Mouse (Mus musculus) gastrocnemius, postnatal 10 days (tissue): Measurements from ENCODE around the gene Nbeal1. TPM values are rescaled to one million over a fixed set of nuclear protein-coding genes. Genes with fewer than 3 reads are reported as not detected.

Source experiments
- DNase-seq: peaks from one replicate; pipeline ENCODE4 v3.0.0; 2021; ENCODE audit warnings: mixed read lengths
- total RNA-seq, 2 experiments: library from RNA; stranded (reverse); gene quantifications; 2 replicates each; pipeline ENCODE4 v1.2.3; 2021

The Nbeal1 gene
- total RNA-seq, 2 experiments from 2014 or later: 22.4 to 32.3 TPM

DNA sequence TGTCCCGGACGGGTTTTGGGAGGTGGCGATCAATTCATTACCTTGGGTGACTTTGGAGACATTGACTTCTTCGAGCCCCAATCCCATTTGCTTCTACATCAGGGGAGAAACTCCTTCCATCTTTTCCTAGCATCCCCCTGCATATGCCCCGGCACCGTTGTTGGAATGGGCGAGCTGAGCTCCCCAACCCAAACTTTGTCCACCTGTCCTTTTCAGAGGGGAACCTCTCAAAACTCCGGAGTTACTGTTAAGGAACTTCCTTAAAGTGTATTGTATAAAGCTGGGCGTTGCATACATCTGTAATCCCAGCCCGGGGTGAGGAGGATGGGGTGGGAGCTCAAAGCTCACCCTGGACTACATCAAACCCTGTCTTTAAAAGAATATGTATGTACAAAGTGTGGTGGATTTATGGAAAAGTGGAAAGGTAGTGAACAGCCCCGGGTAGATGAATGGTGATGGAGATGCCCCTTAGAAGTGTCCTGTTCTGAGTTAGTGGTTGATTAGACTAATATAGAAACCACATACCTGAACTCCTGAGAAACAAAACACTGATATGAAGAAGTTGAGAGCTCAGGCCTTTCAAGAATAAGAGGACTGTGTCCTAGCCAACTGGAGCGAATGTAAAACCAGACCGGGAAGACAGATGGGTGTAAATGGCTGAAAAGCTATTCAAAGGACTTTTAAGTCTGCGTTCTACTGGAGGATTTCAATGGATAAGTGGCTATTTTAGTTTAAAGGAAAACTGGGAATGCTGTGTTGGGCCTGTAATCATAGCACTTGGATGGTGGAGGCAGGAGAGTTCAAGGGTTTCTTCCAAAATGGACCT is 163.4 kb downstream of the Nbeal1 start:
- DNase-seq: no peak

- no peak for DNase-seq
Observed at GRCm38 (mm10) chr1:60344670-60345069, 164.3 kb downstream of the Nbeal1 start.

GRCm38 (mm10) chr1:60345712-60346111 is 165.3 kb downstream of the Nbeal1 start:
- no peak for DNase-seq

DNA sequence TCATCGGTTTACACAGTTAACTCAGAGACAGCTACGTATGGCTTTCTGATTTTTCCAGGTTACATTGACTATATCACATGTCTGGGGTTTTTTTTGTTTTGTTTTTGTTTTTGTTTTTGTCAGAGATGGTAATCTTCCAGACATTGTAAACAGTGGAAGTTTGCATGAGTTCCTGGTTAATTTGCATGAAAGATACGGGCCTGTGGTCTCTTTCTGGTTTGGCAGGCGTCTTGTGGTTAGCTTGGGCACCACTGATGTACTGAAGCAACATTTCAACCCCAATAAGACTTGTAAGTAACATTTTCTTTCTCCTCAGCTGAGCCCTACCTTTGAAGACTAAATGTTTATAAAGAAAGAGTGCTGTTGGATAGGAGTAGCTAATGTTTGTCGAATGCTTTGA is 172.4 kb downstream of the Nbeal1 start:
- DNase-seq: no peak

DNA sequence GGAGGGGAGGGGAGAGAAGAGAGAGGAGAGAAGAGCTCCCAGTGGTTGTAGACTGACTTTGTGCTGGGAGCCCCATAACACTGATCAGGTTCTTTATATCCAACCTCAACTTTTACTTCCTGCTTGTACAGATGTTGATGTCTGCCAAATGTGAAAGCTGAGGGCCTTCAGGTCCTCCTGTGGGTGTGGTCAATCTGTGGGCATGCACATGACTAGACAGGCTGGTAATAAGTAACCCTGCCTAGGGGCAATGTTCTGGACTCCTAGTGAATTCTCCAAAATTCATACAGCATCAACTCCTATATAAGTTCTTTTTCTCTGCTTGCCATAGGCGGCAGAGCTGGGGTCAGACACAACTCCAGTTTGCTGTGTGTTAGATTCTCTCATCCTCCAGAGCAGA is 181.2 kb downstream of the Nbeal1 start:
- DNase-seq: no peak

- DNase-seq: no peak
Observed at GRCm38 (mm10) chr1:60376556-60376955, 196.2 kb downstream of the Nbeal1 start.

GRCm38 (mm10) chr1:60381910-60382309 is 201.5 kb downstream of the Nbeal1 start:
- no peak for DNase-seq

Other genes with a start within 250 kb of the Nbeal1 start
- gene Ica1l, start 137.4 kb upstream of the Nbeal1 start, total RNA-seq: under 1 TPM; 0.35 to 0.72 TPM
- 10 to 100 TPM in 1 of 2 experiments, 1 to 10 TPM in 1; 7.7 to 11.6 TPM for gene Carf, start 82.4 kb upstream of the Nbeal1 start, total RNA-seq
- 10 to 100 TPM; 13.4 to 14.2 TPM for gene Wdr12, start 82.0 kb upstream of the Nbeal1 start, total RNA-seq
- gene Cyp20a1, start 162.7 kb downstream of the Nbeal1 start, total RNA-seq: 10 to 100 TPM; 12.5 to 18.5 TPM
- 10 to 100 TPM; 24.2 to 33.6 TPM for gene Abi2, start 229.0 kb downstream of the Nbeal1 start, total RNA-seq